Mouse (Mus musculus) brown adipose tissue, adult 24 weeks (tissue): ENCODE measurements around the gene Gm20388. TPM values are rescaled to one million over a fixed set of nuclear protein-coding genes. Genes with fewer than 3 reads are reported as not detected.

ENCODE experiments used
- H3K27ac ChIP-seq: fragments of 200-500 bp; replicated peaks from 2 replicates; pipeline ENCODE4 v1.5.1; 2012; ENCODE audit warnings: low read depth, mild to moderate bottlenecking, low read length
- H3K4me1 ChIP-seq: fragments of 200-500 bp; 2 replicates; pipeline ENCODE4 v1.6.1; 2012; ENCODE audit warnings: low read length, mixed read lengths; ENCODE audit not compliant: control insufficient read depth, insufficient read depth, insufficient read length
- H3K4me3 ChIP-seq: fragments of 200-500 bp; 2 replicates; pipeline ENCODE4 v1.5.1; 2012; ENCODE audit warnings: low read depth, mild to moderate bottlenecking, low read length, moderate library complexity; ENCODE audit not compliant: insufficient read depth
- polyA plus RNA-seq: library from polyadenylated mRNA; stranded (reverse); fragments of >200 nt; gene quantifications from 2 replicates; pipeline ENCODE4 v1.2.4, GENCODE M21; 2012; ENCODE audit not compliant: missing spikeins, insufficient read depth, insufficient read length

The Gm20388 gene
- polyA plus RNA-seq, 1 experiment, result 44.7 TPM

GRCm38 (mm10) chr8:123827523-123827922 is 3916.9 kb downstream of the Gm20388 start:
- no peak overlapping the region for H3K4me3 ChIP-seq
- no peaks in the 10 kb centered on the region for H3K4me1 ChIP-seq
- H3K27ac ChIP-seq, result no peak overlapping the region

DNA sequence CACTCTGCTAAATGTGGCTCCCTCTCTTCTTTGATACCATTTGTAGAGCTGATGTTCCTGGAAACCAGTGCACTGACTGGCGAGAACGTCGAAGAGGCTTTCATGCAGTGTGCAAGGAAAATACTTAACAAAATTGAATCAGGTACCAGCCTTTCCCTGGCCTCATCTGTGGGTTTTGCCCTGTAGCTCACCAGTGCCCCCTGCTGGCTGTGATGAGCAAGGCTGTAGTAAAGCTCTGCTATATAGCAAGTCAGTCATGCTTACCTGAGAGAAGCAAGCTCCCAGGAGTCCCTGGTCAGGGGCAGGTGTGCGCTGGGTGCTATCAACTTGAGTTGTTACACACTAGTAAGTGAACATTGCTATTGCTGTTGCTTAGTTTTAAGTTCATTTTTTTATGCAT is 3922.1 kb downstream of the Gm20388 start:
- H3K27ac ChIP-seq, result no peak overlapping the region
- H3K4me1 ChIP-seq, result no peaks in the 10 kb centered on the region
- H3K4me3 ChIP-seq, result no peak overlapping the region

- Histone ChIP-seq H3K4me3 (no peak overlapping the region), H3K27ac (no peak overlapping the region), H3K4me1 (no peaks in the 10 kb centered on the region)
Observed at GRCm38 (mm10) chr8:123835451-123835850, 3924.8 kb downstream of the Gm20388 start.

DNA sequence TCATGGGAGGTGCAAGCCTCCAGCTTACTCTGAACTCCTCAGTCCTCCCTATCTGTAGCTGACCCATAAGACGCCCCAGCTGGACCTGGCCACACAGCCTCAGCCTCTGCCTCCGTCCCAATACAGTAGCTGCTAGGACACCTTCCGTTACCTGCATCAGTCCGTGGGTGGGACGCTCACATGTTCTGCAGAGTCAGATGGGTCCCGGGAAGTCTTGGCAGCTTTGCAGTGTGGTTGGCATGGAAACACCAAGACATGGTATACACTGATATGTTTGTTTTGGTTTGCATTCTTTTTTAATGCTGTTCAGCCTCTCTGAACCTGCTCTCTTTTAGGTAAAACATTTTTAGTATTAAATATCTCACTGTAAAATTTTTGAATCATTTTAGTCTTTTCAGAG is 3925.7 kb downstream of the Gm20388 start:
- no peak overlapping the region for H3K4me3 ChIP-seq
- no peak overlapping the region for H3K27ac ChIP-seq
- H3K4me1 ChIP-seq, result no peaks in the 10 kb centered on the region

- no peak overlapping the region for H3K27ac ChIP-seq
- no peak overlapping the region for H3K4me3 ChIP-seq
- H3K4me1 ChIP-seq, result no peaks in the 10 kb centered on the region
Observed at GRCm38 (mm10) chr8:123838496-123838895, 3927.9 kb downstream of the Gm20388 start.

GRCm38 (mm10) chr8:123840578-123841345 is 3930.1 kb downstream of the Gm20388 start:
- Histone ChIP-seq H3K4me3 (no peak overlapping the region), H3K4me1 (no peaks in the 10 kb centered on the region), H3K27ac (no peak overlapping the region)

- Histone ChIP-seq H3K4me3 (no peak overlapping the region), H3K27ac (no peak overlapping the region)
Observed at GRCm38 (mm10) chr8:123842086-123842485, 3931.4 kb downstream of the Gm20388 start.

DNA sequence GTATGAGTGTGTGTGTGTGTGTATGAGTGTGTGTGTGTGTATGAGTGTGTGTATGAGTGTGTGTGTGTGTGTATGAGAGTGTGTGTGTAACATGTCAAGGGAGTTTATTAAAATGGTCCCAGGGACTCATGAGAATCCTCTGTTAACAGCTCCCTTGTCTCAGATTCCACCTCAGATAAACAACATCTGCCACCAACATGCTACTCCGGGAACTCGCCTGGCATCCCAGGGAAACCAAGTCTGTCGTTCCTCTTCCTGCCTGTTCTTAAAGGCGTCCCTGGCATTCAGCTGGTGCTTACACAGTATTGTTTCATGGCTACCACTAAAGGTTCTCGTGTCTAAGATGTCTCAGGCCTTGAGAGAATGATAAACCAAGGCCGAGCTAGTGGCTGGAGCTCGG is 3933.7 kb downstream of the Gm20388 start:
- Histone ChIP-seq H3K4me1 (no peaks in the 10 kb centered on the region), H3K27ac (no peak overlapping the region), H3K4me3 (no peak overlapping the region)

More at GRCm38 (mm10) chr8:123842086-123842485, 3931.4 kb downstream of the Gm20388 start:
- no peaks in the 10 kb centered on the region for H3K4me1 ChIP-seq

DNA sequence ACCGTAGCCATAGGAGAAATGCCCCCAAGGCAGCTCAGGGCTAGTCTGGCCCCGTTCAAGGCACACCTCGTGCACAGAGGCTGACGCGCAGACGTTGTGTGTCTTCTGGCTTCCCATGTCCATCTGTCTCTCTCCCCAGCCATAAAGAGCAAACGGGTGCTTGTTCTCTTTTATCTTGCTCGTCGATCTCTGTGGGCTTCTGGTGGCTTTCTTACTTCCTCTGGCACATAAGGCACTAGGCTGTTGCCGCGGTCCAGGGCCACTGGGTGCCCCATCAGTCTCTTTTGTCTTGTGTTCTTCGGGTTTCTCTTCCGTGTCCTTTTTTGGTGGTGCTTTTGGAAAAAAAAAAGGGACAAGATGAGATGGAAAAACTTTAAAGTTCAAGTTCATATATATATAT is 3934.5 kb downstream of the Gm20388 start:
- H3K4me3 ChIP-seq, result no peak overlapping the region
- H3K4me1 ChIP-seq, result no peaks in the 10 kb centered on the region
- no peak overlapping the region for H3K27ac ChIP-seq

DNA sequence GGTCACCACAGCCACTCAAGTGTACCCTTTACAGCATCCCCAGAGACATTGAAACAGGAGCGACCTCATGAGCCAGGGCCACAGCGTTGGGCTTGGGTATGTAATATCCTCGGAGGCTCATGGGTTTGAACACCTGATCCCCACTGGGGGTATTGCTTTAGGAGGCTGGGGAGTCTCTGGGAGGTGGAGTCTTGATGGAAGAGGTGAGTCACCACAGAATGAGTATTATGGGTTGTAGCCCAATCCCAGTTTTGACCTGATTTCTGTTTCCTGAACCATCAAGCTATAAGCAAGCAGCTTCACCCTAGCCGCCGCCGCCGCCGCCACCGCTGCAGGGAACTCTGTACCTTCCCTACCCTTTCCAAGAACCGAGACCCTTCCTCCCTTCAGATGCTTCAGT is 3935.3 kb downstream of the Gm20388 start:
- H3K27ac ChIP-seq, result no peak overlapping the region
- no peaks in the 10 kb centered on the region for H3K4me1 ChIP-seq
- no peak overlapping the region for H3K4me3 ChIP-seq

- Histone ChIP-seq H3K27ac (no peak overlapping the region), H3K4me1 (no peaks in the 10 kb centered on the region), H3K4me3 (no peak overlapping the region)
Observed at GRCm38 (mm10) chr8:123846509-123846908, 3935.9 kb downstream of the Gm20388 start.

- H3K4me3 ChIP-seq, result no peak overlapping the region
- H3K4me1 ChIP-seq, result no peaks in the 10 kb centered on the region
- no peak overlapping the region for H3K27ac ChIP-seq
Observed at GRCm38 (mm10) chr8:123847546-123847945, 3936.9 kb downstream of the Gm20388 start.

GRCm38 (mm10) chr8:123849352-123849751 is 3938.7 kb downstream of the Gm20388 start:
- no peak overlapping the region for H3K27ac ChIP-seq
- H3K4me1 ChIP-seq, result no peaks in the 10 kb centered on the region

DNA sequence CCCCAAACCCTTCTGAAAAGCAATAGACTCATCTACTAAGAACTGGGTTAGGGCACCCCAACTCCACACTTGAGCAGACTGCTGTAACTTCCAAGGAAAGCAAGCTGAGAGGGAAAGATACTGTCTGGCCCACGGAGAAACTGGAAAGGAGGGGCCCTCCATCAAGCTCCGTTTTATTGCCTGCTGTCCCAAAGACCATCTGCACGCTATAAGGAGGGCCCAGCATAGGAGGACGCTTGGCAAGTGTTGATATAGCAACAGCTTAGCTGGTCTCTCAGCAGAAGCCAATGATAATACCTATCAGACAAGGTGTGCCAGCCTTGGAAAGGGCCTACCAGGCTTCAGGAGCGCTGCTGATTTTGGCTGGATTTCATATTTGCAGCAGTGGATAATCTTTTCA is 3940.9 kb downstream of the Gm20388 start:
- no peak overlapping the region for H3K27ac ChIP-seq
- no peaks in the 10 kb centered on the region for H3K4me1 ChIP-seq
- no peak overlapping the region for H3K4me3 ChIP-seq

More at GRCm38 (mm10) chr8:123849352-123849751, 3938.7 kb downstream of the Gm20388 start:
- no peak overlapping the region for H3K4me3 ChIP-seq

GRCm38 (mm10) chr8:123854252-123854651 is 3943.6 kb downstream of the Gm20388 start:
- no peak overlapping the region for H3K4me3 ChIP-seq
- no peak overlapping the region for H3K27ac ChIP-seq
- no peaks in the 10 kb centered on the region for H3K4me1 ChIP-seq

- Histone ChIP-seq H3K4me1 (no peaks in the 10 kb centered on the region), H3K27ac (no peak overlapping the region), H3K4me3 (no peak overlapping the region)
Observed at GRCm38 (mm10) chr8:123854733-123855475, 3944.3 kb downstream of the Gm20388 start.
